Mouse (Mus musculus) mouse trophoblast stem cell (cell line): ENCODE results near the gene Il15.

Source experiments
- in situ Hi-C, 2 experiments: fragments of 300-500 bp; cut with MseI, MboI; formaldehyde crosslinking; loops; 2 replicates in 1 of 2; 3 replicates in 1 of 2; pipeline ENCODE4 v1.15.1; 2025

The Il15 gene

DNA sequence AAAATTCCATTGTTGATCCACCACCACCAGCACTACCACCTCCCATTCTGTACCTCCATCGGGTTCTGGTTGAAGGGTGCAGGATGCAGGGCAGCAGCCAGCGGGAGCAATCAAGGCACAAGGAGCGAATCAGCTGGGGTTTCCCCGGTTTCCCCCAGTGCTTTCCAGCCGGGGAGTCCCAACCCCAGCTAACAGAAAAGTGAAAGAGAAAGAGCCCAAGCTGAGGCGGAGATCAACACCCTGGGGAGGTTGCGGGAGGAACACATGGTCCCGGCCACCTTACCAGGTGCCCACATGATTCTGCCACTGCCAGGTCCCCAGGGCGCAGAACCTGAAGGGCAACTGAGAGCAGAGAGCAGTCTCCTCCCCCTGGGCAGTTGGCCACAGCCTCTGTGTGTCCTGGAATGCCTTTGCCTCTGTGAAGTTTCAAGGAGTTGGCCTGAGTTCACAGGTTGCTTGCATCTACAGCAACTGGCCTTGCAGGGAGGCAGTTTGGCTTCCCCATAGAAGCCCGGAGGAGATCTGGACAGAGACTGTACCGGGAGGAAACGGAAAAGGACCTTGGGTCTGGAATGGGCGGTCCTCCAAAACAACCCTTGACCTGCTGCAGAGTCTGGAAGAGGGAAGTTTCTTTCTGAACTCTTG, at the start of gene Il15:
Gene Il15 (minus strand): TSS at position 537 of the 645 bp plus-strand sequence.
- in situ Hi-C loops, result no loop called here

DNA sequence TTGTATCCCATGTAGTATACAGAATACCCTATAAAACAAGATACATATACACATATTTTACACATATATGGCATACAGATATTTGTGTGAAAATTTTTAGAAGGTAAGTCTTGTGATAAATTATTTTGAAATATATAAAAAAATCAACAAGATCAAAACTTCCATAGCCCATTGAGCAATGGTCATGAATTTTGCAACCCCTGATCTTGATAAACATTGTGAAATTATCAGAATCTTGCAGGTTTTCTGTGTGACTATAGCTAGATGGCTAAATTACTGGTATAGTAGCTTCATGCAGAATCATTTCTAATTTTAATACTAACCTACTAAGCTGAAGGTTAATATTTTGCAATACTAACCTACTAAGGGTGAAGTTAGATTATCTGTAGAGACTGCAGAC, 41.9 kb upstream of the Il15 start:
- in situ Hi-C loops, result no loop called here

DNA sequence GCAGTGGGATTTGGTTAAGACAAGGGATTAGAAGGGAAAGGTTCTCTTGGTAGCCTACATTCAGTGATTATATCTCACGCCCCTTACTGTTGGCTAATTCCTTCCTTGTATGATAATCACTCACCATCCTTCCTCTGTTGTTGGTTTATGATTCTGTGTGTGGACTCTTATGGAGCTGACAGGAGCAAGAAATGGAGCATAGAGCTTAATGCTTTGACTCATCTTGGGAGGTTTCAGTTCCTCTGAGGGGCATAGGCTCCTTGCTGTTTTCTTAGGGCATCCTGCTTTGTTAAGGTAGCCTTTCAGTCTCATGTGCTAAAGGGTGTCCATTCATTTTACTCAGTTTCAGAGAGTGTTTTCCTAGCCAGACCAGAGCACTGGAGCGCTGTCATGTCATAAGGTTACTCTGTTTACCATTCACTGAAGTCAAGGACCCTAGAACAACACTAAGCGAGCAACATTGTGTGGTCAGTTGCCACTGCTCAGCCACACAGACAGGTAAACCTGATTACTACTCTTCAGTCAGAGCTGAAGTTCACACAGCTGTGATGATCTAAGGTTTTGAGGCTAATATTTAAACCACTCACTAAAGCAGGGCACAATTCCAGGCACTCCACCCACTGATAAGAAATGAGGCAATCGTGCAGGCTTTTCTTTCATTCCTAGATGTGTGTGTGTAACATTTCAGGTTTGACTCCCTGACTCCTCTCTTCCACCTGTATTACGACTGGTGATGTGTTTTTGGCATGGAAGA, 13.7 kb upstream of the Il15 start:
- in situ Hi-C loops, result no loop called here

DNA sequence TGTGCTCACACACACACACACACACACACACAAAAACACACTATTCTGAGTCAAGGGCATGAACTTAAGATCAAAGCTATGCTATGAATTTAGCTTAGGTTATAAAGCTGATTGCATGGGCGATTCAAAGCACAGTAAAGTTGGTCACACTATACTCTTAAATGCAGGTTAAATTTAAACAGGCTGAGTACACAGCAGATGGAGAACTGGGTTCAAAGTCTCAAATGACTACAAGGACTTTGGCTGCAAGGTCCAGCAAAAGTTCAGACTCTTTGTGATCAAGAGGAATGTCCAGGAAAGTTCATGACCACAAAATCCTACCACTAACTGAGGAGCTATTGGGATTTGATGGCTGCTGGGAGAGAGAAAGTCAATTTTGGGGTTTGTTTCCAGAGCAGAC, 12.5 kb upstream of the Il15 start:
- in situ Hi-C loops, result no loop called here

DNA sequence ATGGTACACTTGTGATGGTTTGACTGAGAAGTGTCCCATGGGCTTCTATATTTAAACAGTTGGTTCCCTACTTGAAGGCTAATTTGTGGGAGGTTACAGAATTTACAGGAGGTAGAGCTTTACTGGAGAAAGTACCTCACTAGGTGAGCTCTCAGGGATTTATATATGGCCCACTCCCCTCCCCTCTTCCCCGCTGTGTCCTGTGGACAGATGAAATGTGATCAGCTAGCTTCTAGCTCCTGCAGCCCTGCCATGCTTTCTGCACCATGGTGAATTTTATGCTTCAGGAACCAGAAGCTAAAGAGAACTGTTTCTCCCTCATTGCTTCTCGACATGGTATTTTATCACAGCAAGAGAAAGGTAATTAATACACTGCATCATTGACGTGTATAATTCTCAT, 7.1 kb upstream of the Il15 start:
- in situ Hi-C loops, result no loop called here

DNA sequence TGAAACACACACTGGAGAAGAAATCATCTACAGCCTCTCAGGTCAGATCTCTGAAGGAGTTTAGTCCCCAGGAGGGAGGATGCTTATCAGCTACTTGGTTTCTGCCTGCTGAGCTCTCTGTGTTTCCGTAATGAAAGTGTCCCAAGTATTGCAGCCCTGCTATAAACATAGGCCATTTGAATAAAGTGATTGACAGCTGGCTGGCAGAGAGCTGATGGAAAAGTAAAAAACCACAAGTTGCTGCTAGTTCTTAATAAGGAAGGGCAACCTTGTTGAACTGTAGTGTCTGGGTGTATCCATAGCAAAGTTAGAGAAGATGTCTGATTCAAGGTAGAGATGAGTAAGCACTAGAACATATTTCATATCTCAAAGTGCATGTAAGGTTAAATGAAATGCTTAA, 4.0 kb upstream of the Il15 start:
- in situ Hi-C loops, result no loop called here

DNA sequence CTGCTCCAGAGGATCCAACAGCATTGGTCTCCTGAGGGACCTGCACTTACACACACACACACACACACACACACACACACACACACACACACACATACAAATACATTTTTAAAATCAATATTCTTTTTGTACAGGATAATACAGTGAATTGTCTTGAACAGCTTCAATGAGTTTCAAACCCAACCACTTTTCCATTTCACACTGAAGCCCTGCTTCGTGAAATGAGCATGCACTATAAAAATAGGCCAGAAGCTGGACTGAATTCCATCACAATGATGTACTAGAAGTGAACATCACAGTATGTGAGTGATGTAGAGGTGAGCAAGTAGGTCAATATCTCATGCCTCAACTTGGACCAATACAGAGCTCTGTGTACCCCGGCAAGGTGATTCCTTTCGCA, 1.0 kb upstream of the Il15 start:
- in situ Hi-C loops, result no loop called here

DNA sequence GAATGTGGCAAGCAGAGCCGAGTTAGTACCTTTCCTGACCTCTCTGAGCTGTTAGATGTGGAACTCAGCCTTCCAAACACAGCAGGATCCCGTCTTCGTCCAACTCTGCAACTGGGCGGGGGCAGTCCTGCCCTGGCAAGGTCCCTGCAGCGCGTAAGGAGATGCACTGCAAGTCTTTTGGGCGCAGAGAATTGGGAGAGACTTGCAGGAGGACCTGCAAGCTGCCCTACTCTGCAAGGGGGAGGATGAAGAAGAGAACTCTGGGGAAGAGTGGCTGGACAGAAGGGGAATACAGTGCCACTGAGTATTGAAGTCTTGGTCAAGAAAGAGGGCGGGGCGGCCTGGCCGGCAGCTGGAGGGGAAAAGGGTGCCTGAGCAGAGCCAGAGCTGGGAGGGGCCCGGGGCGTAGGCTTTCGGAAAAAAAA, 749 bp downstream of the Il15 start:
- in situ Hi-C loops, result no loop called here

DNA sequence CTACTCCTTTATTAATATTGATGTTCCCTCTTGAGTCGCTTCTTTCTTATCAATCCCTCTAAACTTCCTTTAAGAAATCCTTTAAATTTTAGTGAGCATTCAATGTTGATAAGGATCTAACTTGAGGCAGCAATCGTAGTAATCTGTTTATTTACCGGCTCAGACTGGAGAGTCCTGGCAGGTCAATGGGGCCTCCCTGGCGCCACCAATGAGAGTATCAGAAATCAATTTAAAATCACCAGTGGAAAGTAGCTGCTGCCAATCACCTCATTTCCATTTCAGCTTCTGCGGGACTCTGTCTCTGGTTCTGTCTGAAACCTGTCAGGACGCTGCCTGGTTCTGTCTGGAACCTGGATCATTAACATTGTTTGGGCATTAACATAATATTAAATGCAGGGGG, 1.5 kb downstream of the Il15 start:
- in situ Hi-C loops, result no loop called here

DNA sequence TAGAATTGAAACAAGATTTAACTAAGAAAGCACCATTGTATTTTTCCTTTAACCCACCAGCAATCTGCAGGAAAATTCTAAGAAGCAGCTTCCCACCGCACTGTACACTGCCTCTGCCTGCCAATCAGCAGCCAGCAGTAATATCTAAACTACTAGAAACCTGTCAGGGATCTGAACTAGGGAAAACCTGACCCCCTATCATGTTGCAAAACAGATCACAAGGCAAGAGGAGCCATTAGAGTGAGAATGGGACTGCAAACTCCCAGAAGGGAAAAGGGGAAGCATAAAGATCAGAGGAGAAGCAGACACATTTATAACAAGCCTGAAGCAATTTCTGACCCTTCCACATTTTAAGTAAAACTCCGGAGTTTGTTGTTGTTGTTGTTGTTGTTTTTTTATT, 2.0 kb downstream of the Il15 start:
- in situ Hi-C loops, result no loop called here

DNA sequence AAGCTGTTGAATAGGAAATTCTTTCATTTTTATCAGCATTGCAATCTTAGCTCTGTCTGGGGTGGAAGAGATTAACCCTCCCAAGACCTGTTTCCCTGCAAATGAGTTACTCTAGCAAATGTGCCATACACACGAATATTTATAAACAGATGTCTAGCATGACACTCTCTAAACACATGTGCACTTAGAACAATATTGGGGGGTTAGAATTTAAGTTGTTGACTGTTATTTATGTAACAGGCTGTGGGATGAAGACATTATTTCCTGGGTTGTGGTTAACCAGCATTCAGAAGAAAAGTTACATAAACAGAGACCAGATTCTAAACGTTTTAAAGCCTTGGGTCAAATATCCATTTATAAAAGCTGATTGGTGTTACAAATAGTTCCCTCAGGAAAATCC, 2.6 kb downstream of the Il15 start:
- in situ Hi-C loops, result no loop called here

DNA sequence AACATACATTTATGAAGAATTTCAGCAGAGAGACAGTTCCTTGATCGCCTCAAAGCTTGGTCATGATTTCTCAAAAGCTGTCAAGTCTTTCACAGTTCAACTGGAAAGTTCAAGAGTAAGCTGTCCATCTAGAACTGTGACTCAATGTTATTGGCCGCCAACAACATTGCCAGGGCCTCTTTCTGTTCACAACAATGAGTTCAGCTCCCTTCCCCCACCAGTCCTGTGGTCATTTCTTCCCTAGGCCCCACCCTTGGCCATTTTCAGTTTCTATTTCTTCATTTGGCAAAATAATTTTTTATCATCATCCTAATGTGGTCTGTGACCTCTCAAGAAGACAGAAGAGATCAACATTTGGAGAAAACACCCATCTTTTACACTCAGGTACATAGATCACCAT, 4.5 kb downstream of the Il15 start:
- in situ Hi-C loops, result no loop called here

DNA sequence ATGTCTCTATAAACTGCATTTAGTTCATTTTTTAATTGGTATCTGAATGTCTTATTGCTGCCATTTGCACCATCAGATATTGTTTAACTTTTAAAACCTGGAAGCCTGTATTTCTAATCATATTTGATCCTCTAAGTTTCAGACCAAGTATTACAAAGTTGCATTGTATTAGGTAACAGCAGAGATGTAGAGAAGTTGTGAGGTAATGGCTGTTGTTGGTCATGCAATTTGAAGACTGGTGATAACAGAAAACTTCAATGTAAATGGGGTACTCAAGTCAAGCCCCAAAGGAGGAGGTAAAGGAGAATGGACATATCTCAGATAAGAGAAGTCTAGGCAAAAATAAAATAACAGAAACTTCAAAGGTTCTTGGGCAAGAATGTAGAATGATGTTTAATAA, 11.8 kb downstream of the Il15 start:
- in situ Hi-C loops, result no loop called here

DNA sequence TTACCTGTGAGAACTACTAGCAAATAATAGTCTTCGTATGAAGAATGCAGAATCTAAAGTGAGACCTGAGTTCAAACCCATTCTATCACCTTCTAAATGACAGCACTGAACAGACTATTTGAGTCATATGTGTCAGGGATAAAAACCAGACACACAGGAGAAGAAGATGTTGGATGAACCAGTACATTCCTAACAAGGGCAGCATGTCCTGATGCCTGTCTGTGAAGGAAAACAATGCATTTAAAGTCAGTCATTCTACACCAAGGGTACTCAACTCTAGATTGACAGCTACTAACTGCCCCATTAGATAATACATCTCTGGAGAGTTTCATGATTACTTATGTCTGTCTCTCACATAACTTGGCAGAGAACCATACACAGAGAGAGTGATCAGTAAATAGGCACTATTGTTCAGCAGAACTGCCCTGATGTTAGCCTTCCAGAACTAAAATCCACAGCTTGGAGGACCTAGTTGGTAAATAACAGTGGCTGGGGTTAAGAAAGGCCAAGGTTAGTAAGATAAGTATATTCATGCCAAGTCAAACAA, 14.6 kb downstream of the Il15 start:
- in situ Hi-C loops, result no loop called here

DNA sequence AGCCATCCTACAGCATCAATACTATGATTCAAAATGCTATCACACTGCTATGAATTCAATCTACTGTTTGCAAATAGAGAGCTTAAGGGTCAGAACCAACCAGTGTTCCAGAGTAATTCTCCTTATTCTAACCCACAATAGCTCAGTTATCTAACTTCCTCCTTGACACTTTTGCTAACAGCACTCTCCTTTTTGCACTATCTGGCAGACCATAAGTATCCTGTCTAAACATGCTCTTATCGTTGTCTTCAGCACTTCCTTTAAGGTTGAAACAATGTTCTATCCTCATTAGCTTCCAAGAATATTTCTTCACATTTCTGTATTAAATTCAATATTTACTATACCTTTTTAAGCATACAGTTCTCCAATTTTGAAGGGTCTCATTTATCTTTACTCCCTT, 15.4 kb downstream of the Il15 start:
- in situ Hi-C loops, result no loop called here

DNA sequence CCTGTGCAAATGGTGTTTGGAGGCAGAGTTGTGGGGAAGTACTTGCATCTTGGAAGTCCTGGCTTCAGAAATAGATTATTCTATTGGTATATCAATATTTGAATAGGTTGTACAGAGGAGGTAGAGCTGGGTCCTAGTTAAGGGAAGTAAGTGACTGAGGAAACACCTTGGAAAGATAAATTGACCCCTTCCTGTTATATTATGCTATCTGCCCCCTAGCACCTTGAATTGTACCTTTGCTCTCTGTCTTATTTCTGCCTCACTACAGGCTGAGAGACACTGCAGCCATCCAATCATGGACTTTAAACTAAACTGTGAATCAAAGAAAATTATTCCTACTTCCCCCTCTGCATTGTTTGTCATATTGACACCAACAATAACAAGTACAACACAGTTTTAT, 17.2 kb downstream of the Il15 start:
- in situ Hi-C loops, result no loop called here

DNA sequence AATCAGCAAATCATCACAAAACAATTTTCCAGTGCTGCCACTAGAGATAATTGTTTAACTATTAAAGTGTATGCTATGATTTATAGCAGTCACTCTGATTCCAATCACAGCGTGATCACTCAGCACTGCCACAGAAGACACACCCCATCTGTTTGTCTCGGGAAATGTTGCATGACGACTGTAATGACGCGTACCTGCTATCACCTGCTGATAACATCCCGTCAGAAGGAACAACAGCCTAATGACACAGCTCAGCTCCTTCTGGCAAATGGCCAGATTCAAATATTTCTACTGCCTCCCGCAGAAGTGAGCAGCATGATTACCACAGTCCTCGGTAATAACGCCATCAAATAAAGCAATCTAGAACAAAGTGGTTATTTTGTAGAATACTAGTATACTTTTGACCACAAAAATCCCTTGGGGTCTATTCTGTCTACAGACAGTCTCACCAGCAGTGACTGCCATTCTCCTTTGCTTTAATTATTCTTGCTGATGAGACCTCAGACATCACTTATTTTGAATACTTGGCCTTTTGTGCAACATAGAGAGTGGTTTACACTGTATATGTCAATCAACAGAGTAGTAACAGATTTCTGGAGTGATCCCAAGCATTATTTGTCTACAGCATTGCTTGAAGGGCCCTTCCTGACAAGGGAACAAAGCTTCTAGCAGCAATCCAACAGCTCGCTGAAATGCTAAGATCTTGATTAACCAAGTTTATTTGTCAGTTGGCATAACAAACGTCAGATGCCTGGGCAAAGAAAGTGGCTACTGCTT, 18.4 kb downstream of the Il15 start:
- in situ Hi-C loops, result no loop called here

DNA sequence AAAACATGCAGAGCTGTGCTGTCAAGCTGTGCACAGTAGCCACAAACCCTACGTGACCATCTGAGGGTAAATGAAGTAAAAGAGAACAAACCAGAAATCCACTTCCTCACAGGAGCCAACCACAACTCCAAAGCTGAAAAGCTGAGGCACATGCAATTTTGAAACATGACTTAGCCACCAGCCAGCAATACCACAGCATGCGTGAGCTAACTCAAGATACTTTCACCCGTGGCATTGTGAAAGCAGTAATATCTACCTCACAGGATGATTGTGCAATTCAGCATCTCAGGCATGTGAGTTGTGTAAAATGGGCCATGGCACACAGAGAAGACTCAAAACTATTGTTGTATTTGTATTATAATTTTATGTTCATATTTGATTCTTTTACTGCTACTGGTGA, 19.7 kb downstream of the Il15 start:
- in situ Hi-C loops, result no loop called here

DNA sequence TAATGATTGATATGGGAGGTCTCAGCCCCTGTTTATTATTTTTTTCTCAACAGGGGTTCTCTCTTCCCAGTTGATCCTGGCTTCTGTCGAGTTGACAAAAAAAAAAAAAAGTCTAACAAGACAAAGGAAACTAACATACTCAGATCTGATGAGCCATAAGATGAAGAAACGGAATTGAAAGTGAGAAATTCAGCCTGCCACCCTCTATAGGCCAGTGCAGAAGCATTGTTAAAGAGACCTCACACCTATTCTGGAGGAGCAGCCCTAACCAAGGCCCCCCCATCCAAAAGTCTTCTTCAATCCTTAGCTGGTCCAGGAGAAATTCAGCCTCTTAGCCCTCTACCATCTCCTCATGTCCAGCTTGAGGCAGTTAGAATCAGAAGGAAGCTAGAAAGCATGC, 20.7 kb downstream of the Il15 start:
- in situ Hi-C loops, result no loop called here

DNA sequence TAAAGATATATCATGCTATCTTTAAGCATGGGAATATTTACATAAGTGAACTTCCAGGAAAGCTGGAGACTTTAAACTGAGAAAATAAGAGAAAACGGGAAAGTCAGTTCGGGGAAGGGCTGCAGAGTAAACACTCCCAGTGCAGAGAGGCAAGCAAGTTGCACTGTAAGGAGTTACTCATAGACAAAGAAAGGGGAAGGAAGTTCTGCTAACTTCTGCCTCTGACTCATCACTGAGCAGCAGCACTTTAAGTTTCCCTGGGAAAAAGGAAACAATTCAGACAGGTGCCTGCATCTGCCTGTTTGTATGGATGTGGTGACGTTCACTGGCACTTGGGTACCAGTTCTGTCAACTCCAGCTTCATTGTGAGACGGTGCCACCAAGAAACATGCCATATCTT, 28.6 kb downstream of the Il15 start:
- in situ Hi-C loops, result loop anchor here in 1 of 2 experiments (25.0 kb wide), 2 partner anchors 313 to 713 kb away; no protein-coding TSS in a partner anchor

DNA sequence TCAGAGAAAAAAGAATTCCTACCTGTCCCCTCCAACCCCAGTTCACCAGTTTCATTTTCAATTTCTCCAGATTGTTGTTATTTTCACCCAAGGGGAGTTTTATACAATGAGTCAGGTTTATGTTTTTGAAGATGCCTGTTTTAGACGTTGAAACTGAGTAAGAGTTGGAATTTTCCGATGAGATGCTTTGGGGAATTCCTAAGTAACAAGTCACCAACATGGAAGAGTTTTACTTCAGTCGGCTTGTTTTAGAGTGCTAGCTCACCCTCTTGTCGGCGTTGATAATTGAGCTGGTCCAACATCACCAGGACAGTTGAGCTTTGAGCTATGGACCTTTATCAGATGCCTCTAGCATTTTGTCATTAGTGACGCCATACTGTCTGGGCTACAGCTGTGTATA, 30.2 kb downstream of the Il15 start:
- in situ Hi-C loops, result loop anchor here in 1 of 2 experiments (25.0 kb wide), 2 partner anchors 314 to 714 kb away; no protein-coding TSS in a partner anchor

DNA sequence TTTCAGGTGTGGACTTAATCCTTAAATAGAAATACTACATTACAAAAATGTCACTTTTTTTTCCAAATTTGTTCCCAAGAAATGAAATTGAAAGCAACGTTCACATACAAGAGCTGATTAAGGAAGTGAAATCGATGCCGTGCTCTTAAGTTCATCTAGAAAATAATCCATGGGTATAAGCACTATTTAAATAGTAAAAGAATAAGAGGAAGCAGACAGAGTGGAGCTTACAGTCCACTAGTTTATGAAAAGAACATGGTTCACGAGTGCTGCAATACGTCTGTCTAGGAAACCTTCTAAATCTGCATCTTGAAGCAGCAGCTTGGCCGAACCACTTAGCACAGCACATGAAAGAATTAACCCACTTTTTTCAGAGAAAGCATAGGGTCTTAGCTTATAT, 32.4 kb downstream of the Il15 start:
- in situ Hi-C loops, result loop anchor here in 1 of 2 experiments (25.0 kb wide), 2 partner anchors 317 to 717 kb away; no protein-coding TSS in a partner anchor
